Mouse (Mus musculus) ES-Bruce4 (cell line): ENCODE measurements around the gene Grik4. TPM values are rescaled to one million over a fixed set of nuclear protein-coding genes. Genes with fewer than 3 reads are reported as not detected.

ENCODE experiments used
- H3K27ac ChIP-seq: 2 replicates; pipeline ENCODE4 v1.5.1; 2012; ENCODE audit warnings: low read length, inconsistent platforms; ENCODE audit not compliant: insufficient read depth
- H3K27me3 ChIP-seq: 2 replicates; pipeline ENCODE4 v1.6.1; 2012; ENCODE audit warnings: mild to moderate bottlenecking, low read length, inconsistent platforms; ENCODE audit not compliant: control insufficient read depth, poor library complexity, insufficient read depth, severe bottlenecking
- H3K36me3 ChIP-seq: 2 replicates; pipeline ENCODE4 v1.6.1; 2012; ENCODE audit warnings: inconsistent platforms, mild to moderate bottlenecking, low read length, moderate library complexity; ENCODE audit not compliant: control insufficient read depth, poor library complexity, insufficient read depth, severe bottlenecking
- H3K4me1 ChIP-seq: one replicate; pipeline ENCODE4 v1.8.1; 2011; ENCODE audit warnings: low read length; ENCODE audit not compliant: control insufficient read depth, insufficient read depth
- H3K4me3 ChIP-seq: 2 replicates; pipeline ENCODE4 v1.5.1; 2011; ENCODE audit warnings: low read depth, mild to moderate bottlenecking, low read length
- H3K9ac ChIP-seq: 2 replicates; pipeline ENCODE4 v1.6.1; 2012; ENCODE audit warnings: low read depth, mild to moderate bottlenecking, inconsistent platforms; ENCODE audit not compliant: poor library complexity, severe bottlenecking
- H3K9me3 ChIP-seq: replicated peaks from 2 replicates; pipeline ENCODE4 v1.6.1; 2012; ENCODE audit warnings: mild to moderate bottlenecking, low read length, inconsistent platforms; ENCODE audit not compliant: control insufficient read depth, poor library complexity, insufficient read depth, severe bottlenecking
- CTCF ChIP-seq: IDR thresholded peaks from one replicate; pipeline ENCODE4 v1.8.1; 2011; ENCODE audit warnings: low read depth, low read length
- EP300 ChIP-seq: IDR thresholded peaks from 2 replicates; pipeline ENCODE4 v1.6.1; 2011; ENCODE audit warnings: low read depth, low read length; ENCODE audit not compliant: insufficient read depth
- POLR2A ChIP-seq: IDR thresholded peaks from one replicate; pipeline ENCODE4 v1.8.1; 2011; ENCODE audit warnings: low read length; ENCODE audit not compliant: insufficient read depth
- polyA plus RNA-seq: library from polyadenylated mRNA; stranded (reverse); fragments of >200 nt; gene quantifications from 2 replicates; pipeline ENCODE4 v1.2.4, GENCODE M21; 2011; ENCODE audit warnings: low read depth; ENCODE audit not compliant: missing spikeins, insufficient read depth, insufficient read length

The Grik4 gene
- polyA plus RNA-seq, 1 experiment: 1.0 TPM

DNA sequence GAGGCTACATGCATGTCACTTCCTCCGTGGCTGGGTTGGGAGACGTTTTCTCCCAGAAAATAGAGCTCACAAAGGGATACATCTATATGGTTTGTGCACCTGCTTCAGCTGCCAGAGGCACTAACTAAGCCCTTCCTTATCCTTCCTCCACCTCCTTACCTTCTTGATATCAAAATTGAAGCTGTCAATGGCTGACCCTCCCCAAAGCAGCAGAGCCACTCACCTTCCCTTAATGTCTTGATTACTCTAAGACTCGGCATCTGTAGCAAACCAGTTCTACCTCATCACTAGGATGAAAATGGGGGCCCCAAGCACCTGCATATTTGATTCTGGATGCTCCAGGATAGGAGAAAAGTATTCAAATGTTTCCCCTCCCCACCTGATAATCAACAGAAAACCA is 135.1 kb downstream of the Grik4 start:
- TF ChIP-seq EP300 (no peak), CTCF (no peak), POLR2A (no peak)
- no peaks in the 10 kb centered on the region for H3K27me3 ChIP-seq
- no peak overlapping the region for H3K4me3 ChIP-seq
- no peaks in the 10 kb centered on the region for H3K9me3 ChIP-seq
- no peaks in the 10 kb centered on the region for H3K4me1 ChIP-seq
- H3K9ac ChIP-seq: no peak overlapping the region
- H3K27ac ChIP-seq: no peak overlapping the region
- H3K36me3 ChIP-seq: no peaks in the 10 kb centered on the region

GRCm38 (mm10) chr9:42808394-42808793 is 135.9 kb downstream of the Grik4 start:
- TF ChIP-seq EP300: no peak
- TF ChIP-seq CTCF: peak; percentile 30
- TF ChIP-seq POLR2A: no peak
- Histone ChIP-seq H3K9ac (no peak overlapping the region), H3K4me1 (no peaks in the 10 kb centered on the region), H3K36me3 (no peaks in the 10 kb centered on the region), H3K27me3 (no peaks in the 10 kb centered on the region), H3K27ac (no peak overlapping the region), H3K4me3 (no peak overlapping the region), H3K9me3 (no peaks in the 10 kb centered on the region)

GRCm38 (mm10) chr9:42803061-42803491 is 141.2 kb downstream of the Grik4 start:
- H3K9me3 ChIP-seq: no peaks in the 10 kb centered on the region
- TF ChIP-seq EP300 (no peak), CTCF (no peak), POLR2A (no peak)
- no peaks in the 10 kb centered on the region for H3K4me1 ChIP-seq
- no peak overlapping the region for H3K27ac ChIP-seq
- H3K4me3 ChIP-seq: no peak overlapping the region
- H3K9ac ChIP-seq: no peak overlapping the region
- H3K36me3 ChIP-seq: no peaks in the 10 kb centered on the region
- H3K27me3 ChIP-seq: no peaks in the 10 kb centered on the region

- Histone ChIP-seq H3K4me3 (no peak overlapping the region), H3K27me3 (no peaks in the 10 kb centered on the region), H3K4me1 (no peaks in the 10 kb centered on the region), H3K27ac (no peak overlapping the region), H3K36me3 (no peaks in the 10 kb centered on the region), H3K9ac (no peak overlapping the region), H3K9me3 (no peaks in the 10 kb centered on the region)
- no peak for TF ChIP-seq POLR2A
- TF ChIP-seq EP300: no peak
- TF ChIP-seq CTCF: no peak
Observed at GRCm38 (mm10) chr9:42801929-42802328, 142.4 kb downstream of the Grik4 start.

DNA sequence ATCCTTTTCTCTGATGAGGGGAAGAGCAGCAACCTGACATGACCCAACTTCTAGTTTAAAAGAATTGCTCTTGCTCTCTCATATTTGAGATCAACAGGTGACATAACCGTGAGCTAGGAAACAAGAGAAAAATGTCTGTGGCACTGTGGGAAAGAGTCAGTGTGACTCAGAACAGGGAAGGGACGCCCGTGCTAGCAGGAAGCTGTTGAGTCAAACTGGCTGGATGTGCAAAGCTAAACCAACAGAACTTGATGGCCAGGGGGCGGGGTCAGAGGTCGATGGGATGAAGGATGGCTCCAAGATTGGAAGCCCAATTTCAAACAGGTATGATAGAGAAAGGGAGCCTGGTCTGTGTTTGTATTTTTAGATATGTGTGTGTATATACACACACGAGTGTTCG is 144.2 kb downstream of the Grik4 start:
- Histone ChIP-seq H3K9ac (no peak overlapping the region), H3K27me3 (no peaks in the 10 kb centered on the region), H3K4me3 (no peak overlapping the region), H3K9me3 (no peaks in the 10 kb centered on the region), H3K36me3 (no peaks in the 10 kb centered on the region), H3K4me1 (no peaks in the 10 kb centered on the region), H3K27ac (no peak overlapping the region)
- TF ChIP-seq EP300 (no peak), CTCF (no peak), POLR2A (no peak)

DNA sequence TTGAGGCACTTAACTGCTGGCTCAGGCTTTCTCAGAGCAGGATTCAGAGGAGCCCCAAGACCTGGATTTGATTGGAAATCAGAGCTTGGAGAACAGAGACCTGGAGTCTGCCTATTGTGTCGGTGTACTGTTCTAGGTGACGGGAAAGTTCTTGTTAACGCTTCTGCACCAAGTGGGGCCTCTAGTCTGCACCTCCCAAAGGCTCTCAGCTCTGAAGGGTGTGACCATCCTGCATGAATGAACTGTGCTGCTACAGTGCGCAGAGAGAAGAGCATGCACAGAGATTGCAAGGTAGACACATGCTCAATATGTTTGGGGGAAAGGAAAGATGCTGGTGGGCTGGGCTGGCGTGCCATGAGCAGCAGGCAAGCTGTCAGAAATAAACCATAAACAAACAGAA is 144.6 kb downstream of the Grik4 start:
- Histone ChIP-seq H3K9ac (no peak overlapping the region), H3K36me3 (no peaks in the 10 kb centered on the region)

More for the DNA sequence above, 144.6 kb downstream of the Grik4 start:
- H3K9me3 ChIP-seq: no peaks in the 10 kb centered on the region
- no peaks in the 10 kb centered on the region for H3K27me3 ChIP-seq
- TF ChIP-seq CTCF: no peak
- TF ChIP-seq EP300: no peak
- TF ChIP-seq POLR2A: no peak
- H3K4me1 ChIP-seq: no peaks in the 10 kb centered on the region
- no peak overlapping the region for H3K27ac ChIP-seq
- H3K4me3 ChIP-seq: no peak overlapping the region
